Mouse (Mus musculus): ENCODE data around the gene Nup54.

Nup54 gene

GRCm38 (mm10) chr5:92374721-92375142 lies 60.3 kb downstream of the Nup54 start:
- peak; percentile 48 for DNase-seq

GRCm38 (mm10) chr5:92372605-92373004 lies 62.4 kb downstream of the Nup54 start:
- no peak for DNase-seq

- no peak for DNase-seq
Measured at GRCm38 (mm10) chr5:92371361-92371976, 63.5 kb downstream of the Nup54 start.

- no peak for DNase-seq
Measured at GRCm38 (mm10) chr5:92370891-92371290, 64.1 kb downstream of the Nup54 start.

GRCm38 (mm10) chr5:92370392-92370791 lies 64.6 kb downstream of the Nup54 start:
- no peak for DNase-seq

GRCm38 (mm10) chr5:92369151-92369994 lies 65.6 kb downstream of the Nup54 start:
- DNase-seq = no peak

GRCm38 (mm10) chr5:92368392-92368791 lies 66.6 kb downstream of the Nup54 start:
- DNase-seq = no peak

GRCm38 (mm10) chr5:92366565-92366964 lies 68.5 kb downstream of the Nup54 start:
- DNase-seq = no peak
